Mouse (Mus musculus) kidney, postnatal 10 days (tissue): ENCODE results near the gene Sh3d21.
A peak's percentile ranks its signal among the peaks of the same experiment; 100 is the strongest.

Experiments used
- DNase-seq: peaks from one replicate; pipeline ENCODE4 v3.0.0; 2021; ENCODE audit warnings: mixed read lengths

The Sh3d21 gene

GRCm38 (mm10) chr4:126141021-126141420 is 22.3 kb downstream of the Sh3d21 start:
- DNase-seq, result peak; percentile 62

DNA sequence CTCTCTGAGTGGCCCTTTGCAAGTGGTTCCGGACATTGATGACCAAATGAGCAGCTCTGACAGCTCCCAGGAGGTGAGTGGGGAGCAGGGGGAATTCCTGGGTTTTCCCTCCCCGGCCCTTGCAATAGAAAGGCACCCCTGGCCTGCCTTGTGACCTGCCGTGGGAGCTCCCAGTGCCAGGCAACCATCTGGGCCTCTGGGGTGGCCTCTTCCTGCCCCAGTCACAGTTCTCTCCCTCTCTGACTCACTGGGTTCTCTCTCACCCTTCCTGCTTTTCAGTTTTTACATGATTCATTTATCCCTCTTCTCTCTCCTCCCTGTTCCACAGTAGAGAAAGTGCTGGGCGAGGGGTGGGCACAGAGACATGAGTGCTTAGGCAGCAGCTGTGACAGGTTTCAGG is 25.5 kb downstream of the Sh3d21 start:
- no peak for DNase-seq

DNA sequence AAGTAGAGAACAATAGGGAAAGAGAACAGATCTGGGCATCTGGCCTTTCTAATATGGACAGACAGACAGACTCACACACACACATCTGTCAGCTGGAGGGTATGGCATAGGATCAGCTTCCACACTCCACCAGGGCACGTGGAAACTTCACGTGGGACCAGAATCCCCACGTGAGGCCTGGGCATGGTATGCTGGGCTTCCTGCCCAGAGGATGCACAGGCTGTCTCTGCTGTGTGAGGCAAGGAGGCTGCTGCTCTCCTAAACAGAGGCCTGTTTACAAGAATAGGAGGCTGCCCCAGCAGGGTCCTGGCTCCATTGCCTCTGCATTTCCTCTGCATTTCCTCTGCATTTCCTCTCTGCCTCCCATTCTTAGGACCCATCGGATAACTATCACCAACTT is 28.7 kb downstream of the Sh3d21 start:
- no peak for DNase-seq

- DNase-seq, result no peak
Observed at GRCm38 (mm10) chr4:126134236-126134635, 29.1 kb downstream of the Sh3d21 start.

DNA sequence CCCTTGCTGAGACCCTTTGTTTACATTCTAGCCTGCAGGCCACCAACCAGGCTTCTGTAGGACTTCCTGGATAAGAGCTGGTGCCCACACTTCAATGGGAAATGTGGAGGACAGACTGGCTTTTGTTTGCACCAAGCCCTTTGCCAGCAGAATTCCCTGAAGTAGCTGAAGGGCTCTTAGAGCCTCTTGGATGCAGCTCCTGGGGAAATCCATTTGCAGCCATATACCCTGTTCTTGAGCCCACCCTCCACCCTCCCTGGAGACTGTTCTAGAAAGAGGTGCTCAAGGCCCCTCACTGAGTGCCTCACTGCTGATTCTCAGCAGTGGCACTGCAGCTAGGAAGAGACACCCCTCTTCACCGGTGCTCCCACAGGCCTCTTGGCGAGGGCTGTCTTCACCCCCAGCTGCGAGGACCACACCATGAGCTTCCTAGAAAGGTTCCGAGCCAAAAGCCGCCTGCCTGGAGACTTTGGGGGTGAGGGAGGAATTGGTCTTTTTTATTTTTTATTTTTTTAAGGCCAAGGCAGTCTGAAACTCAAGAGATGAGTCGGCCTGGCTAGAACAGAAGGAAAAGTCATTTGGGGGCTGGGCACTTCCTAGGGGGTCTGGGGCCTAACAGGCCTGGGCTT is 30.5 kb downstream of the Sh3d21 start:
- no peak for DNase-seq

DNA sequence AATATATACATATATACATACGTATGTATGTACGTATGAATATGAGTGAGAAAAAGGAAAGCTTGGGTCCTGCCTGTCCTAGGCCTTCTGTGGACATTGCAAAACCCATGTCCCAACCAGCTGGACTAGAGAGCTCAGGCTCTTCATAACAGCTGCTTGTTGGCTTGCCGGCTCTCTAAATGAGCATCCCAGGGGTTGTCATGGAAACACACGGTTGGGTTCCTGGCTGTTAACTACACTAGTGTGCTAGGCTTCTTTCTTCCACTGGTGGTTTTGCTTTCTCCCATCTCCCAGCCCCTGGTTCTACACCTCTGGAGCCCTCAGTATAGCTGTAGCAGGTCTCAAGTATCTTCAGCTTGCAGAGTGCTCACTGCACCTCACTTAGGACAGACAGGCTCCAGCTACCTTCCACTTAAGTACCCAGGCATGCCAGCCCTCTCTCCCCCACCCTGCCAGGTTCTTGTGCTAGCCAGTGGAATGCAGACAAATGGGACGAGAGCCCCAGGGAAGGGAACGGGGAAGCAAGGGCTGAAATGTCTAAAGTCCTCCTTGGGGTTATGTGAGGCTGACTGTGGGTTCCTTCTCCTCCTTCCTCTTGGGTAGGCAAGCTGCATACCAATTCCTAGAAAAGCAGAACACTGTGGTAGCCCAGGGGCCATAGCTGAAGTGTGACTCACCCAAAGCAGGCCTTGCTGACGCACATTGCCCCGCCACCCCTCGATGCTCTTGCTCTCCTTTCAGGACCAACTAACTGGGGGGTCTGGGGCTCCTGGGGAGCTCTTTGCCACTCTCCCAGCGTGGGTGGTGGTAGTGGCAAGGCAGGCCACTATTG is 31.8 kb downstream of the Sh3d21 start:
- DNase-seq, result peak; percentile 70

- peak; percentile 82 for DNase-seq
Observed at GRCm38 (mm10) chr4:126130502-126130901, 32.8 kb downstream of the Sh3d21 start.

DNA sequence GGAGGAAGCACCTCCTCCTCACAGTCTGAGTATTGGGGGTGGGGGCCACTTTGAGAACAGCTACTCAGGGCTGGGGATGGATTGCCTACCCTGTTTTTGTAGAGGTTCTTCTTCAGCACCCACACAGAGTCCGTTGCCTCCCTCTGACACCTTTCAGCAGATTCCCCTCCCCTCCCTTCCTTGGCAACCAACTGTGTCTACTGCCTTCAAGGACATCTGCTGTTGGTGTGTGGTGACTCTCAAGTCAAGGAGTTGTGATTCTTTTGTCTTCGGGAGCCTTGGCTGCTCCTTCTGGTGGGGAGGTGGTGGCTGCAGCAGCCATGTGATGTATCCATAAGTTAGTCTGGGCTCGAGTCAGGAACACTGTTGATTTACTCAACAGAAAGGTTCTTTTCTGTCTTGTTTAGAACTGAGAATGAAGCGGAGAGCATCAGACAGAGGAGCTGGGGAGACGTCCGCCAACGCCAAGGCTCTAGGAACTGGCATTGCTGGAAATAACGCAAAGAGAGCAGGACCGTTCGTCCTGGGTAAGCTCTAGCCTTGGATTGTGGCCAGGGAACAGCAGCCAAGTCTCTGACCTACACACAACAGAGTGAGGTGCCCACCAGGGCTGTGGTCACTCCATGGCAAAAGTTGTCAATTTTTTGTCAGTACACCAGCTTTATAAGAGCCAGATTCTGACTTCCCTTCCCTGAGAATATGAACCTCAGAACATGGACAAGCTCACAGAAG is 39.8 kb downstream of the Sh3d21 start:
- no peak for DNase-seq

GRCm38 (mm10) chr4:126120506-126120905 is 42.8 kb downstream of the Sh3d21 start:
- DNase-seq, result no peak

DNA sequence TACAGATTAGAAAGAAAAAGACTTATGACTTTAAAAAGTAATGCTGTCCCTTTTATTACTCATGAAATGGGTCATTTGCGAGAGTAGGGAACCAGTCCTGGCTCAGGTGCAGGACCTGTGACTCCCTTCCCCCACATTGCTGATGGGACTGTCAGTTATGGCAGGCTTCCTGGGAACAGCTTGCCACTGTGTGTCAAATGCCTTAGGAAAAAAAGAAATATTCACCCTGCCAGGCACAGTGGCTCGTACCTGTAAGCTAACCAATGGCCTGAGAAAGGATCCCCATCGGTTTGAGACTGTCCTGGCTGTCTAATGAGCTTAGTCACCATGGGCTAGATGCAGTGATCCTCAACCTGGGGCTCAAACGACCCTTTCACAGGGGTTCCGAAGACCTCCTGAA is 43.2 kb downstream of the Sh3d21 start:
- no peak for DNase-seq

GRCm38 (mm10) chr4:126119051-126119450 is 44.2 kb downstream of the Sh3d21 start:
- no peak for DNase-seq

- DNase-seq, result no peak
Observed at GRCm38 (mm10) chr4:126118651-126119050, 44.6 kb downstream of the Sh3d21 start.

DNA sequence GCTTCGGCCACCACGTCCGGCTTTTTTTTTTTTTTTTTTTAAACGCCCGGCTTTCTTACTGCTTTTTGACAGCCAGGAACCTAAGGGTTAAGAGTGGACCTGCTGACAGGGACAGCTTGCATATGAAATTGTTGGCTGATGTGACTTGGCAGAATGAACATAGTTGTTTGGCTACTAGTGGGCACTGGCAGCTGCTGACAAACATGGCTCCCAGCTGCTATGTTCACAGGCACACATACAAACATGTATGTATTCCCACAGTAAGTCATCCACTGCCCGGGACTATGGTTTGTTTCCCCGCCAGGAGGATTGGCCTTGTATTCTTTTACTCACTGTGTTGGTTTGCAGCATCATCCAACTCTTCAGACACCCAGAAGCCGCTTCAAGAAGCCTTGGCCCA is 46.2 kb downstream of the Sh3d21 start:
- DNase-seq, result no peak

DNA sequence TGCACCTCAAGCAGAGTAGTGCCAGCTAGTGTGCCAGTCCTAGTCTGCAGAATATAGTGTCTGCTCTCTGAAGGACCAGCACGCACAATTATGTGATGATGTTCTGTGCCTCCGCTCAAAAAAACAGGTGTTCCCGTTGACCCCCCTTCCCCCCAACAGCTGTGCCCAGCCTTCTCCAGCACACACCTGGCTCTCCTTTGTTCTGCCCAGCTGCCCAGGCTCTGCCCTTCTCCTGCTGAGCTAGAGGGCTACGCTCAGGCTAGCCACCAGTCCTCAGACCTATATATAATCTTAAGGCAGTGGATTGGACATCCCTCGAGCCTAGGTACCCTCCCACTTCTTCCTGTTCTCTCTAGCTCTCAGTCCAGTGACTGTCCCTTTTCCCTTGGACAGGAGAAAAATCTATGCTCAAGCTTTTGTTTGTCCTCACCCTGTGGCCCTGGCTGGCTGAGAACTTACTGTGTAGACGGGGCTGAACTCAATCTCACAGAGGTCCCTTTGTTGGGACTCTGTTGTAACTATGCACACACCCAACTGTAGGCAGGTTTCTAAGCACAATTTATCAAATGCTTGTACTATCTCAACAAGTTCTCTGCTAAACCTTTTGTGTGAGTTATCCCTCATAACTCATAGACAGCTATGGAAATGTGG is 47.3 kb downstream of the Sh3d21 start:
- no peak for DNase-seq

- no peak for DNase-seq
Observed at GRCm38 (mm10) chr4:126115411-126115810, 47.9 kb downstream of the Sh3d21 start.

GRCm38 (mm10) chr4:126113943-126114342 is 49.3 kb downstream of the Sh3d21 start:
- DNase-seq, result peak; percentile 77

- DNase-seq, result no peak
Observed at GRCm38 (mm10) chr4:126113243-126113642, 50.0 kb downstream of the Sh3d21 start.

- peak; percentile 69 for DNase-seq
Observed at GRCm38 (mm10) chr4:126111153-126111549, 52.1 kb downstream of the Sh3d21 start.

DNA sequence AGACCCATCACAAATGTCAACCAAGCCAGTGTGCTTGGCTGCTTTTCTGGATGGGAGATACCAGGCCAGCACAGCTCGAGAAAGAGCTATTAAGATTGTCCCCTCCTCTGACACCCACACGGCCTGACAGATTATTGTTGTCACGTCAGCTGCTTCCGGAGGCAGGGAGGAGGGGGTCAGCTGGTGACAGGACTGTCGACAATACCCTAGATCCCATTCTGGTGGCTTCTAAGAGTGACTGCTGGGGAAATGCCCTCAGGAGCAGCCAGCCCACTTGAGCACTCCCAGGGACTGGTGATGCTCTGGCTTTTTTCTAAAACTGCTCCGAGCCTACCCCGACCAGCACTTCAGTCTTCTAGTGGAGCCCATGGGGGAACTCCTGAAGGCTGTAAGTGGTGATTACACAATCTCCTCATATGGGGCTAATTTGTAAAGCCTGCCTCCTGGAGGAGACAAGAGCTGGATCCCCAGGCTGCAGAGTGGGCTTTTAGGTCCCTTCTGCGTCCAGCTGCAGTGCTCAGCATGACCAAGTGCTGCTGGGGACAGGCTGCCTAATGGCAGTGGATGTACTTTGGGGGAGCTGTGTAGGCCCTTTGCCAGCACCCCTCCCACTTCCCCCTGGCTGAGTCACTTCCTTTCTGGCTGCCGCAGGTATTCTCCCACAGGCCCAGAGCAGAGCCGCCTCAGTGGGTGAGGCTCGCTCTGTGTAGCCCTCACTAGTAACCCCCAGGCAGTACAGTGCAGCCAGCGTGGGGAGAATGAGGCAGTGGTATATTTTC is 52.7 kb downstream of the Sh3d21 start:
- DNase-seq, result peak; percentile 89

DNA sequence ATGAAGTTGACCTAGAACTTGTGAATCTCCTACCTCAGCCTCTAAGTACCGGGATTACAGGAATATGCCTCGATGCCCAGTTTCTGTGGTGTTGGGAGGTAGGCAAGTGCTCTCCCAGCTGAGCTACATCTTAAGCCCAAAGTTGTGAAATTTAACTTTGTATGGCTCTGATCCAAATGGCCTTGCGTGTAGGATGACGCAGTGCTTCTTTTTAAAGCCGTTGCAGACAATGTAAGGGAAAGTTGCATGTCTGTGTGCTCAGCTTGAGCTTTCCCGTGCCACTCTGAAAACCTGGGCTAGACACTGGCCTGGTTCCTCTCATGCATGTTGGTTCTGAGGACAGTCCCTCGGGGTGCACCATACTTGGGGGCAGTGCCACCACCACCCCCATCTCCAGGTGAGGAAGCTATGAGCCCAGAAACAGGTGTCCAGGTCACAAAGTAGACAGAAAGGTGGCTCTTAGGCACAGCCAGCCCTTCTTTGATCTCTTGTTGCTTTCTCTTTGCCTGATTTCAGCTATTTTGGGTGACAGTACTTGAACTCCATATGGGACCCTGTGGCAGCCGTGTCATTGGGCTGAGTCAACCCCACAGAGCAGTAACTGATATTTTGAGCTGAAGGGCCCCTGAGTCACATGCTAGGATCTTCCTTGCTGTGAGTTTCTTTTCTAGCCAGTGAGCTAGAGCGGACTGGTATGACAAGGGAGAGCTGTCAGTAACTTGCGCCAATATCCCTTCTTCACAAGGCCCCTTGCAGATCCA is 53.5 kb downstream of the Sh3d21 start:
- no peak for DNase-seq

DNA sequence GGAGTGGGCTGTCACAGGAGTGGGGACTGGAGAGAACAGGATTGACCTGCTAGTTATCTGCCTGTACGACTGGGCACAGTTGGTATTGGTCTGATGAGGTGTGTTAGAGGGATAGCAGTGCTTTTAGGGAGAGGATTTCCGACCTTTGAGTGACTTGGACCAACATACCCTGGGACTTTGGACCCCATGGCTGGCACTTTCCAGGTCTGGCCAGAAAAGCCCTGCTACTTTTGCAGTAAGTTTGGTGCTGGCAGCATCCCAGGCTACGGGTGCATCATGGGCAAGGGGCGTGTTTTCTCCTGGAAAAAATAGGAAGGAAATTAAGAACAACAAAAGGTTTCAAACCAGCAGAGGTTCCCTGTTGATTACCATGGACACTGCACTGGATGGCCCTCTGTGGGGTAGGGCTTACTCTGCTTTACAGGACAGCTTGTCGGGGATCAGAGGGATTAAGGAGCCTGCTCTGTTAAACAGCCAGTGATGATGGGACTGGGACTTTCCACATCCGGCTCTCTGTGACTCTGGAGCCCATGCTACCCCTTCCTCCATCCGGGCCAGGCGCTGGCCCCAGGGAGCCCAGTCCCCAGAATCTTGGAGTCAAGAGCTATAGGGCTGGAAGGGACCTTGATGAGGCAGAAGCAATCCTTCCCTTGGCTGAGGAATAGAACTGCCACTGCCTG is 55.1 kb downstream of the Sh3d21 start:
- DNase-seq, result peak; percentile 88
